Mouse (Mus musculus): Measurements from ENCODE around the gene Clps.

Clps gene

GRCm38 (mm10) chr17:28553040-28553793, 7.3 kb downstream of the Clps start:
- DNase-seq (ENCODE audit: low read depth, low spot score) = peak; percentile 70

- DNase-seq (ENCODE audit: low read depth, low spot score) = no peak
Observed at GRCm38 (mm10) chr17:28549111-28549510, 11.5 kb downstream of the Clps start, which contains the start of gene Clpsl2. TSS of gene Clpsl2 (plus strand) at chr17:28549411.

GRCm38 (mm10) chr17:28548550-28548949, 12.0 kb downstream of the Clps start:
- DNase-seq (ENCODE audit: low read depth, low spot score) = no peak

GRCm38 (mm10) chr17:28546925-28547324, 13.6 kb downstream of the Clps start:
- DNase-seq (ENCODE audit: low read depth, low spot score) = no peak

- no peak for DNase-seq (ENCODE audit: low read depth, low spot score)
Observed at GRCm38 (mm10) chr17:28537881-28538280, 22.7 kb downstream of the Clps start.

- DNase-seq (ENCODE audit: low read depth, low spot score) = no peak
Observed at GRCm38 (mm10) chr17:28533327-28533726, 27.2 kb downstream of the Clps start.

GRCm38 (mm10) chr17:28532557-28532956, 28.0 kb downstream of the Clps start:
- DNase-seq (ENCODE audit: low read depth, low spot score) = no peak

- no peak for DNase-seq (ENCODE audit: low read depth, low spot score)
Observed at GRCm38 (mm10) chr17:28531946-28532345, 28.6 kb downstream of the Clps start.

GRCm38 (mm10) chr17:28530506-28530905, 30.1 kb downstream of the Clps start, which contains the start of gene Armc12:
TSS of gene Armc12 (plus strand) at chr17:28530806.
- no peak for DNase-seq (ENCODE audit: low read depth, low spot score)

GRCm38 (mm10) chr17:28529116-28529515, 31.4 kb downstream of the Clps start:
- DNase-seq (ENCODE audit: low read depth, low spot score) = no peak

GRCm38 (mm10) chr17:28528043-28528351, 32.6 kb downstream of the Clps start:
- no peak for DNase-seq (ENCODE audit: low read depth, low spot score)

- no peak for DNase-seq (ENCODE audit: low read depth, low spot score)
Observed at GRCm38 (mm10) chr17:28527184-28528042, 33.2 kb downstream of the Clps start.

GRCm38 (mm10) chr17:28524831-28525430, 35.6 kb downstream of the Clps start:
- DNase-seq (ENCODE audit: low read depth, low spot score) = no peak

GRCm38 (mm10) chr17:28524009-28524695, 36.4 kb downstream of the Clps start:
- DNase-seq (ENCODE audit: low read depth, low spot score) = no peak

GRCm38 (mm10) chr17:28523355-28524008, 37.1 kb downstream of the Clps start:
- DNase-seq (ENCODE audit: low read depth, low spot score) = no peak

- DNase-seq (ENCODE audit: low read depth, low spot score) = peak; percentile 65
Observed at GRCm38 (mm10) chr17:28522623-28523354, 37.8 kb downstream of the Clps start.

- DNase-seq (ENCODE audit: low read depth, low spot score) = no peak
Observed at GRCm38 (mm10) chr17:28521920-28522319, 38.6 kb downstream of the Clps start.

- DNase-seq (ENCODE audit: low read depth, low spot score) = no peak
Observed at GRCm38 (mm10) chr17:28521071-28521726, 39.4 kb downstream of the Clps start.

- DNase-seq (ENCODE audit: low read depth, low spot score) = no peak
Observed at GRCm38 (mm10) chr17:28520561-28520960, 40.0 kb downstream of the Clps start.

- no peak for DNase-seq (ENCODE audit: low read depth, low spot score)
Observed at GRCm38 (mm10) chr17:28519827-28520226, 40.7 kb downstream of the Clps start.
